Mouse (Mus musculus) olfactory bulb, adult 2 months (tissue): ENCODE measurements around the gene Cnn2.

Source experiments
- CTCF ChIP-seq: fragments of 200-500 bp; IDR thresholded peaks from 2 replicates; pipeline ENCODE4 v1.5.1; 2012; ENCODE audit warnings: low read depth, mild to moderate bottlenecking, low read length, moderate library complexity; ENCODE audit not compliant: insufficient read depth
- POLR2A ChIP-seq: fragments of 200-500 bp; IDR thresholded peaks from 2 replicates; pipeline ENCODE4 v1.6.1; 2012; ENCODE audit warnings: mild to moderate bottlenecking, low read depth, low read length, moderate library complexity; ENCODE audit not compliant: insufficient read depth

DNA sequence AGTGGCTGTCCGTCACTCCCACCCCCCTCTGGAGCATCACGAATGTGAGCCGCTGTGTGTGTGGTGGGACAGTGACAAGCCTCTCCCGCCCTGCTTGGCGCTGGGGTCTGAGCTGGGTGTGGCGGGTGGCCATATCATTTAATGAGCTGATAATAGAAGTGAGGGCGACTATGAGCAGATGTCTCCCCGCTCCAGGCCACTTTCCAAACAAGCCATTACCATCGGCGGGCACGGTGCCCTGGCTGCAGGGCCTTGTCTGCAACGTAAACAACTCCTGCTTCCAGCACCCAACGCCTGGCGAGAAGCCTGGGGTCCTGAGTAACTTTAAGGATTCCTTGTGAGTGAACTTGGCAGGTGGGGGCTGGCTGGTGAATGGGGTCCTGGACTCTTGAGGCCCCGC is 9.4 kb downstream of the Cnn2 start:
- TF ChIP-seq CTCF (no peak), POLR2A (no peak)
